Mouse (Mus musculus): ENCODE measurements around the gene Cbr2. TPM values are rescaled to one million over a fixed set of nuclear protein-coding genes. Genes with fewer than 3 reads are reported as not detected.
"Not testable (repeated sequence)": the region's sequence is repeated elsewhere in the genome, so short reads cannot be mapped to it uniquely, and the experiment has no call there.

Cbr2 gene
- total and polyA plus RNA-seq, 2 experiments from 2014 or later, result 2.4 to 12.2 TPM

DNA sequence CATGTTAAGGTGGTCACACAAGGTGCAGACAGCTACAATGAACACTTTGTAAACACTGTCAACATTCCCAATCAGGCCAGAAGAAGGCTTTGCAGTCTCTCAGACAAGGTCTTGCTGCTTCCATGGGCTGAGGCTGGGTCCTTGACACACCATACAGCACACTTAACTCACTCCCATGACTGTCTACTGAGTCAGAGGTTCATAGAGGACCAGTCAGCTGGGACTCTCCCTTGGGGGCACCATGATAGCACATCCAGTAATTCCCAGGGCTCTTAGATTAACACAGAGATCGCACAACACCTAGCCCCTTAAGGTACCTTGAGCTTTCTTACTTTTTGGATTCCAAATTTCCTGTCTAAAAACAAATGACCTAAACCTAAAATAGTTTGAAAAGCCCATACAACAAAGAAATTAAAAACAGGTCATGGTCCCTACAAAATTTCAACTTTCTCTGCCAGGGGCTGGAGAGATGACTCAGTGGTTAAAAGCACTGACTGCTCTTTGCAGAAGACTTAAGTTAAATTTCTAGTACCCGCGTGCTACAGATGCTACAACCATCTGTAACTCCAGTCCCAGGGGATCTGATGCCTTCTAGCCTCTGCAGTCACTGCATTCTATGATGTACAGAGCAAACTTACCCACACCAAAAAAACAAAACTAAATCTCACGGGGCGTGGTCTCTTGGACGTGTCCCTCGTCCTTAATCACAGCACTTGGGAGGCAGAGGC is 41.7 kb upstream of the Cbr2 start:
- no peak for DNase-seq (ENCODE audit: low spot score)
- Histone ChIP-seq H3K4me1 (ENCODE audit: control insufficient read depth, insufficient read depth) (no peaks in the 10 kb centered on the region), H3K36me3 (replicated peaks; ENCODE audit: control insufficient read depth, insufficient read depth, low read length) (no peaks in the 10 kb centered on the region), H3K4me3 (ENCODE audit: low read depth, low read length) (no peak overlapping the region), H3K4me2 (ENCODE audit: low read depth, low read length) (no peak overlapping the region), H3K27ac (ENCODE audit: low read depth) (no peak overlapping the region), H3K27me3 (ENCODE audit: control insufficient read depth, insufficient read depth, low read length) (no peaks in the 10 kb centered on the region), H3K9me3 (replicated peaks; ENCODE audit: control insufficient read depth, low read length) (no peaks in the 10 kb centered on the region), H3K9ac (replicated peaks; ENCODE audit: low read depth, low read length) (no peak overlapping the region)
- no peak for ATAC-seq (ENCODE audit: insufficient read depth, low read depth)
- TF ChIP-seq CTCF (IDR thresholded peaks at IDR 0.05; ENCODE audit: low read depth) (no peak), EP300 (IDR thresholded peaks at IDR 0.05; ENCODE audit: low read depth) (no peak)
- 74% methylated on average over 7 of the region's 7 CpGs for WGBS

- no peak for DNase-seq (ENCODE audit: low spot score)
- Histone ChIP-seq H3K27ac (ENCODE audit: low read depth) (no peak overlapping the region), H3K27me3 (ENCODE audit: control insufficient read depth, insufficient read depth, low read length) (no peaks in the 10 kb centered on the region), H3K9ac (replicated peaks; ENCODE audit: low read depth, low read length) (no peak overlapping the region), H3K36me3 (replicated peaks; ENCODE audit: control insufficient read depth, insufficient read depth, low read length) (no peaks in the 10 kb centered on the region), H3K4me1 (ENCODE audit: control insufficient read depth, insufficient read depth) (no peaks in the 10 kb centered on the region), H3K9me3 (replicated peaks; ENCODE audit: control insufficient read depth, low read length) (no peaks in the 10 kb centered on the region), H3K4me3 (ENCODE audit: low read depth, low read length) (no peak overlapping the region), H3K4me2 (ENCODE audit: low read depth, low read length) (no peak overlapping the region)
- TF ChIP-seq CTCF (IDR thresholded peaks at IDR 0.05; ENCODE audit: low read depth) (no peak), EP300 (IDR thresholded peaks at IDR 0.05; ENCODE audit: low read depth) (no peak)
- WGBS, result 57% methylated on average over 3 of the region's 3 CpGs
- ATAC-seq (ENCODE audit: insufficient read depth, low read depth), result no peak
These were observed 40.8 kb upstream of the Cbr2 start for GRCm38 (mm10) chr11:120772749-120773148.

DNA sequence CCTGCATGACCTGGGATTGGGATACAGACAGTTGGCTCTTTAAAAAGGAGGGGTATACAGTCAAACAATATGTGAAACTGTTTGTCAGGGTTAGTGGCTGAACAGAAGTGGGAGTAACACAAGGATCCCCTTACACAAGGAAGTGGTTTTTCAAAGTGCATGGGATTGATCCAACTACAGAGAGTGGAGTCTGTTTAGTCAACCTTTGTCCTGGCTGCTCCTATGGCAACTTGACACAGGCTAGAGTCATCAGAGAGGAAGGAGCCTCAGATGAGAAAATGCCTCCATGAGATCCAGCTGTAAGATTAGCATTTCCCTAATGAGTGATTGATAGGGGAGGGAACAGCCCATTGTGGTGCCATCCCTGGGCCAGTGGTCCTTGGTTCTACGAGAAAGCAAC is 36.3 kb upstream of the Cbr2 start:
- Histone ChIP-seq H3K4me1 (ENCODE audit: control insufficient read depth, insufficient read depth) (no peaks in the 10 kb centered on the region), H3K9me3 (replicated peaks; ENCODE audit: control insufficient read depth, low read length) (no peaks in the 10 kb centered on the region), H3K36me3 (replicated peaks; ENCODE audit: control insufficient read depth, insufficient read depth, low read length) (no peaks in the 10 kb centered on the region), H3K27ac (ENCODE audit: low read depth) (no peak overlapping the region), H3K27me3 (ENCODE audit: control insufficient read depth, insufficient read depth, low read length) (peaks cover 4% of the 10 kb centered on the region; the same call in 1 of the 2 replicates), H3K4me3 (ENCODE audit: low read depth, low read length) (no peak overlapping the region), H3K4me2 (ENCODE audit: low read depth, low read length) (no peak overlapping the region), H3K9ac (replicated peaks; ENCODE audit: low read depth, low read length) (no peak overlapping the region)
- ATAC-seq (ENCODE audit: insufficient read depth, low read depth), result no peak
- 74% methylated on average over 1 of the region's 1 CpGs for WGBS
- no peak for TF ChIP-seq CTCF (IDR thresholded peaks at IDR 0.05; ENCODE audit: low read depth)
- TF ChIP-seq EP300 (IDR thresholded peaks at IDR 0.05; ENCODE audit: low read depth), result no peak
- no peak for DNase-seq (ENCODE audit: low spot score)

DNA sequence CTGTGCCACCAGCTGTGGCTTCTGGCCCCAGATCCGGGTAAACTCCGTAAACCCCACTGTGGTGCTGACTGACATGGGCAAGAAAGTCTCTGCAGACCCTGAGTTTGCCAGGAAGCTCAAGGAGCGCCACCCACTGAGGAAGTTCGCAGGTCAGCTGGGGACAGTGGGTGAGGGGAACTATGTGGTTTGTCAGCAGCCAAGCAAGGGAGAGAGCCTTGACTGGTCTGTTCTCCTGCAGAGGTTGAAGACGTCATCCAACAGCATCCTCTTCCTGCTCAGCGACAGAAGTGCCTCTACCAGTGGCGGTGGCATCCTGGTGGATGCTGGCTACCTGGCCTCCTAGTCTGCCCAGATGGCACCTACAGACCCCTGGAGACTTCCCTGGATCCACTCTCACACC is 35.1 kb upstream of the Cbr2 start:
- H3K9me3 ChIP-seq (replicated peaks; ENCODE audit: control insufficient read depth, low read length); DNase-seq (ENCODE audit: low spot score); ATAC-seq (ENCODE audit: insufficient read depth, low read depth); H3K4me1 ChIP-seq (ENCODE audit: control insufficient read depth, insufficient read depth); H3K36me3 ChIP-seq (replicated peaks; ENCODE audit: control insufficient read depth, insufficient read depth, low read length); H3K9ac ChIP-seq (replicated peaks; ENCODE audit: low read depth, low read length); H3K4me3 ChIP-seq (ENCODE audit: low read depth, low read length); H3K27ac ChIP-seq (ENCODE audit: low read depth); H3K4me2 ChIP-seq (ENCODE audit: low read depth, low read length); H3K27me3 ChIP-seq (ENCODE audit: control insufficient read depth, insufficient read depth, low read length): not testable (repeated sequence)
- 53% methylated on average over 3 of the region's 7 CpGs for WGBS

GRCm38 (mm10) chr11:120763121-120763999 is 31.4 kb upstream of the Cbr2 start:
- H3K27ac ChIP-seq (ENCODE audit: low read depth); H3K36me3 ChIP-seq (replicated peaks; ENCODE audit: control insufficient read depth, insufficient read depth, low read length); H3K4me1 ChIP-seq (ENCODE audit: control insufficient read depth, insufficient read depth); H3K9ac ChIP-seq (replicated peaks; ENCODE audit: low read depth, low read length); H3K9me3 ChIP-seq (replicated peaks; ENCODE audit: control insufficient read depth, low read length); H3K27me3 ChIP-seq (ENCODE audit: control insufficient read depth, insufficient read depth, low read length); H3K4me3 ChIP-seq (ENCODE audit: low read depth, low read length); DNase-seq (ENCODE audit: low spot score): not testable (repeated sequence)
- ATAC-seq (ENCODE audit: insufficient read depth, low read depth), result peak; percentile 33; the same call in 1 of the 2 replicates
- WGBS, result 7% methylated on average over 8 of the region's 23 CpGs
- H3K4me2 ChIP-seq (ENCODE audit: low read depth, low read length), result peak overlapping the region; percentile 21; the same call in 1 of the 2 replicates

GRCm38 (mm10) chr11:120762672-120763041 is 30.7 kb upstream of the Cbr2 start, which contains the start of gene Hmga1b:
TSS of gene Hmga1b (plus strand) at chr11:120762794.
- WGBS, result 5% methylated on average over 14 of the region's 14 CpGs
- peak; percentile 28; the same call in 1 of the 2 replicates for ATAC-seq (ENCODE audit: insufficient read depth, low read depth)
- not testable (repeated sequence) for DNase-seq (ENCODE audit: low spot score)

More at GRCm38 (mm10) chr11:120762672-120763041, 30.7 kb upstream of the Cbr2 start, which contains the start of gene Hmga1b:
- H3K9me3 ChIP-seq (replicated peaks; ENCODE audit: control insufficient read depth, low read length), result peaks cover 11% of the 10 kb centered on the region; the same call in 1 of the 2 replicates
- peak within 1 kb of the TSS; percentile 21; the same call in 1 of the 2 replicates for H3K4me2 ChIP-seq (ENCODE audit: low read depth, low read length)
- not testable (repeated sequence) for H3K9ac ChIP-seq (replicated peaks; ENCODE audit: low read depth, low read length); H3K27me3 ChIP-seq (ENCODE audit: control insufficient read depth, insufficient read depth, low read length); H3K27ac ChIP-seq (ENCODE audit: low read depth); H3K36me3 ChIP-seq (replicated peaks; ENCODE audit: control insufficient read depth, insufficient read depth, low read length); H3K4me1 ChIP-seq (ENCODE audit: control insufficient read depth, insufficient read depth); H3K4me3 ChIP-seq (ENCODE audit: low read depth, low read length)
